Mouse (Mus musculus): ENCODE data around the gene Sdr39u1.

DNA sequence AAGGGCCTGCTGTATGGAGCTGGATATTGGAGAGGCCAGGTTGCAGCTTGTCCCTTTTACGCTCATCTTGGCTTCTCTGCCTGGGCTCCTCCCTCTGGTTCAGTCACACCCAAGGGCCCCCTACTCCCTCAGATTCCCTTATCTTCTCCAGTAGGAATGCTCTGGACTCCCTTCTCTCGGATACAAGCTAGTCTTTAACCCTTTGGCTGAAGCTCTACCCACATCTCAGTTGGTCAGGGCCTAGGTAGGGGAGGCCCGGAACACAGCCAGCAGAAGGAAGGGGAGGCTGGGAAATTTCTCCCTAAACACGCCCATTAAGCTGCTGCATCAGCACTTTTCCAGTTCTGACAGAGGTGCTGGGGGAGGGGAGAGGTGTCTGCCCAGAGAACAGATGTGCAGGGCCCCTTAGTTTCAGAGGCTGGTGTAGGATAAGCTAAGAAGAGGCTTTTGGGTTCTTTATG is 45.0 kb downstream of the Sdr39u1 start:
- TF ChIP-seq POLR2A (IDR thresholded peaks at IDR 0.05; ENCODE audit: low read depth, low read length) (no peak), CTCF (IDR thresholded peaks at IDR 0.05; ENCODE audit: extremely low read depth, insufficient read depth, insufficient read length, insufficient replicate concordance) (no peak)
